Mouse (Mus musculus) heart, postnatal 0 days (tissue): ENCODE results near the gene Itgb2.

ENCODE experiments used
- CTCF ChIP-seq: IDR thresholded peaks from 2 replicates; pipeline ENCODE4 v1.5.1; 2016; ENCODE audit warnings: antibody characterized with exemption, control low read depth, low read depth
- EP300 ChIP-seq: IDR thresholded peaks from 2 replicates; pipeline ENCODE4 v1.6.1; 2016; ENCODE audit warnings: antibody characterized with exemption, low read depth

GRCm38 (mm10) chr10:77515385-77516348, 14.4 kb upstream of the Itgb2 start, which contains the start of gene Fam207a:
- TF ChIP-seq CTCF, result no peak
- no peak; the same call in 1 of the 2 replicates for TF ChIP-seq EP300
